Mouse (Mus musculus) MEL (cell line): ENCODE data around the gene Elof1. TPM values are rescaled to one million over a fixed set of nuclear protein-coding genes. Genes with fewer than 3 reads are reported as not detected.
A peak's percentile ranks its signal among the peaks of the same experiment; 100 is the strongest.

Source experiments
- DNase-seq: peaks from one replicate; pipeline ENCODE4 v3.0.0; 2011; ENCODE audit warnings: low read depth, low spot score
- H3K27ac ChIP-seq: 2 replicates; pipeline ENCODE4 v1.5.1; 2012; ENCODE audit warnings: low read depth, mild to moderate bottlenecking, control low read depth, low read length, moderate library complexity; ENCODE audit not compliant: control insufficient read depth
- H3K27me3 ChIP-seq, 2 experiments: fragments of 150-350 bp in 1 of 2; sonication (generic) in 1 of 2; 2 replicates each; pipeline ENCODE4 v1.6.1; 2012; ENCODE audit warnings: low read length in 2 of 2, mild to moderate bottlenecking in 2 of 2, improper control_type of control experiment in 1 of 2, moderate library complexity in 1 of 2; ENCODE audit not compliant: insufficient read depth in 2 of 2, control insufficient read depth in 1 of 2
- H3K36me3 ChIP-seq, 2 experiments: 2 replicates each; pipeline ENCODE4 v1.6.1; 2012 to 2014; ENCODE audit warnings: low read length in 2 of 2, improper control_type of control experiment in 1 of 2, inconsistent platforms in 1 of 2, mild to moderate bottlenecking in 1 of 2; ENCODE audit not compliant: insufficient read depth in 2 of 2, control insufficient read depth in 1 of 2
- H3K4me1 ChIP-seq, 2 experiments: fragments of 150-350 bp in 1 of 2; sonication (generic) in 1 of 2; 2 replicates each; pipeline ENCODE4 v1.6.1; 2012; ENCODE audit warnings: low read length in 2 of 2, improper control_type of control experiment in 1 of 2, mild to moderate bottlenecking in 1 of 2; ENCODE audit not compliant: insufficient read depth in 2 of 2, control insufficient read depth in 1 of 2
- H3K4me3 ChIP-seq, 2 experiments: fragments of 150-350 bp in 1 of 2; sonication (generic) in 1 of 2; 2 replicates each; pipeline ENCODE4 v1.5.1; 2012; ENCODE audit warnings: low read depth in 2 of 2, low read length in 2 of 2, mild to moderate bottlenecking in 2 of 2, moderate library complexity in 2 of 2, control low read depth in 1 of 2, improper control_type of control experiment in 1 of 2; ENCODE audit not compliant: control insufficient read depth in 1 of 2, insufficient read depth in 1 of 2
- H3K79me2 ChIP-seq: 2 replicates; pipeline ENCODE4 v1.6.1; 2012; ENCODE audit warnings: mild to moderate bottlenecking, low read length, moderate library complexity; ENCODE audit not compliant: control insufficient read depth, poor library complexity, insufficient read depth
- H3K9ac ChIP-seq: 2 replicates; pipeline ENCODE4 v1.6.1; 2012; ENCODE audit warnings: low read depth, mild to moderate bottlenecking, control low read depth, low read length, moderate library complexity; ENCODE audit not compliant: control insufficient read depth, poor library complexity, severe bottlenecking
- H3K9me3 ChIP-seq: fragments of 150-350 bp; sonication (generic); replicated peaks from 2 replicates; pipeline ENCODE4 v1.6.1; 2012; ENCODE audit warnings: mild to moderate bottlenecking, low read length, improper control_type of control experiment, moderate library complexity; ENCODE audit not compliant: insufficient read depth
- BHLHE40 ChIP-seq: IDR thresholded peaks from 2 replicates; pipeline ENCODE4 v1.6.1; 2012; ENCODE audit warnings: low read depth, mild to moderate bottlenecking, inconsistent platforms, low read length, improper control_type of control experiment, borderline replicate concordance
- CHD1 ChIP-seq: IDR thresholded peaks from 2 replicates; pipeline ENCODE4 v1.6.1; 2012; ENCODE audit warnings: low read depth, mild to moderate bottlenecking, inconsistent platforms, low read length, improper control_type of control experiment
- CHD2 ChIP-seq: IDR thresholded peaks from 2 replicates; pipeline ENCODE4 v1.6.1; 2011; ENCODE audit warnings: low read length, improper control_type of control experiment
- CTCF ChIP-seq, 3 experiments: IDR thresholded peaks in 2 of 3; conservative IDR thresholded peaks in 1 of 3; 2 replicates each; pipeline ENCODE4 v1.5.1; 2011 to 2012; ENCODE audit warnings: low read length in 3 of 3, low read depth in 2 of 3, mild to moderate bottlenecking in 2 of 3, improper control_type of control experiment in 1 of 3, inconsistent platforms in 1 of 3, mixed read lengths in 1 of 3, moderate library complexity in 1 of 3; ENCODE audit not compliant: control insufficient read depth in 1 of 3, insufficient read depth in 1 of 3, poor library complexity in 1 of 3, severe bottlenecking in 1 of 3
- E2F4 ChIP-seq: IDR thresholded peaks from 2 replicates; pipeline ENCODE4 v1.6.1; 2011; ENCODE audit warnings: low read depth, low read length, improper control_type of control experiment, borderline replicate concordance
- ELF1 ChIP-seq: IDR thresholded peaks from 2 replicates; pipeline ENCODE4 v1.6.1; 2014; ENCODE audit warnings: low read depth, mild to moderate bottlenecking, inconsistent platforms, low read length, improper control_type of control experiment, moderate library complexity
- EP300 ChIP-seq, 2 experiments: IDR thresholded peaks; 2 replicates each; pipeline ENCODE4 v1.6.1; 2011; ENCODE audit warnings: improper control_type of control experiment in 2 of 2, low read length in 2 of 2, low read depth in 1 of 2, mild to moderate bottlenecking in 1 of 2
- ETS1 ChIP-seq: IDR thresholded peaks from 2 replicates; pipeline ENCODE4 v1.6.1; 2012; ENCODE audit warnings: low read depth, mild to moderate bottlenecking, inconsistent platforms, low read length, improper control_type of control experiment, moderate library complexity
- GABPA ChIP-seq: IDR thresholded peaks from 2 replicates; pipeline ENCODE4 v1.6.1; 2012; ENCODE audit warnings: low read depth, mild to moderate bottlenecking, inconsistent platforms, low read length, improper control_type of control experiment, moderate library complexity
- HCFC1 ChIP-seq: IDR thresholded peaks from 2 replicates; pipeline ENCODE4 v1.6.1; 2012; ENCODE audit warnings: low read depth, mild to moderate bottlenecking, inconsistent platforms, low read length, improper control_type of control experiment, moderate library complexity
- JUND ChIP-seq: IDR thresholded peaks from 2 replicates; pipeline ENCODE4 v1.6.1; 2011; ENCODE audit warnings: low read depth, mild to moderate bottlenecking, improper control_type of control experiment, low read length
- KAT2A ChIP-seq: conservative IDR thresholded peaks from 2 replicates; pipeline ENCODE4 v1.6.1; 2012; ENCODE audit warnings: low read depth, low read length, improper control_type of control experiment, inconsistent platforms
- MAFK ChIP-seq: IDR thresholded peaks from 2 replicates; pipeline ENCODE4 v1.6.1; 2011; ENCODE audit warnings: low read depth, mild to moderate bottlenecking, low read length, improper control_type of control experiment, borderline replicate concordance
- MAZ ChIP-seq: IDR thresholded peaks from 2 replicates; pipeline ENCODE4 v1.6.1; 2012; ENCODE audit warnings: low read depth, mild to moderate bottlenecking, inconsistent platforms, low read length, improper control_type of control experiment
- MEF2A ChIP-seq: IDR thresholded peaks from 2 replicates; pipeline ENCODE4 v1.6.1; 2014; ENCODE audit warnings: low read depth, mild to moderate bottlenecking, inconsistent platforms, low read length, improper control_type of control experiment; ENCODE audit not compliant: poor library complexity, insufficient replicate concordance, severe bottlenecking; ENCODE audit errors: extremely low read depth
- MXI1 ChIP-seq: IDR thresholded peaks from 2 replicates; pipeline ENCODE4 v1.6.1; 2011; ENCODE audit warnings: mild to moderate bottlenecking, low read depth, low read length, improper control_type of control experiment
- MYB ChIP-seq: IDR thresholded peaks from 2 replicates; pipeline ENCODE4 v1.6.1; 2011; ENCODE audit warnings: mild to moderate bottlenecking, low read depth, low read length, improper control_type of control experiment
- MYC ChIP-seq: IDR thresholded peaks from 2 replicates; pipeline ENCODE4 v1.6.1; 2011; ENCODE audit warnings: low read depth, mild to moderate bottlenecking, low read length, improper control_type of control experiment, moderate library complexity
- NRF1 ChIP-seq: IDR thresholded peaks from 2 replicates; pipeline ENCODE4 v1.6.1; 2014; ENCODE audit warnings: low read depth, mild to moderate bottlenecking, inconsistent platforms, low read length, improper control_type of control experiment, moderate library complexity; ENCODE audit not compliant: poor library complexity, insufficient read depth, severe bottlenecking
- POLR2A ChIP-seq, 2 experiments: IDR thresholded peaks; 2 replicates each; pipeline ENCODE4 v1.6.1; 2011 to 2012; ENCODE audit warnings: low read length in 2 of 2, mild to moderate bottlenecking in 2 of 2, control low read depth in 1 of 2, improper control_type of control experiment in 1 of 2, low read depth in 1 of 2, moderate library complexity in 1 of 2; ENCODE audit not compliant: control insufficient read depth in 1 of 2, insufficient read depth in 1 of 2, poor library complexity in 1 of 2
- POLR2AphosphoS2 ChIP-seq: IDR thresholded peaks from 2 replicates; pipeline ENCODE4 v1.6.1; 2011; ENCODE audit warnings: low read length, improper control_type of control experiment
- POLR2AphosphoS5 ChIP-seq: IDR thresholded peaks from 2 replicates; pipeline ENCODE4 v1.6.1; 2012; ENCODE audit warnings: low read depth, borderline replicate concordance, mild to moderate bottlenecking, inconsistent platforms, low read length, moderate library complexity, mixed read lengths
- RAD21 ChIP-seq: IDR thresholded peaks from 2 replicates; pipeline ENCODE4 v1.6.1; 2011; ENCODE audit warnings: mild to moderate bottlenecking, low read depth, low read length, improper control_type of control experiment
- RCOR1 ChIP-seq: IDR thresholded peaks from 2 replicates; pipeline ENCODE4 v1.6.1; 2012; ENCODE audit warnings: low read depth, mild to moderate bottlenecking, inconsistent platforms, low read length, improper control_type of control experiment
- SMC3 ChIP-seq: IDR thresholded peaks from 2 replicates; pipeline ENCODE4 v1.6.1; 2011; ENCODE audit warnings: low read depth, low read length, improper control_type of control experiment
- TAL1 ChIP-seq: IDR thresholded peaks from 2 replicates; pipeline ENCODE4 v1.6.1; 2012; ENCODE audit warnings: mild to moderate bottlenecking, inconsistent platforms, low read length, moderate library complexity, mixed read lengths
- TBP ChIP-seq: IDR thresholded peaks from 2 replicates; pipeline ENCODE4 v1.8.0; 2011; ENCODE audit warnings: low read depth, low read length, improper control_type of control experiment
- TCF12 ChIP-seq: IDR thresholded peaks from 2 replicates; pipeline ENCODE4 v1.6.1; 2014; ENCODE audit warnings: low read depth, mild to moderate bottlenecking, inconsistent platforms, low read length, improper control_type of control experiment, moderate library complexity
- USF2 ChIP-seq, 2 experiments: IDR thresholded peaks; 2 replicates each; pipeline ENCODE4 v1.6.1; 2011 to 2012; ENCODE audit warnings: improper control_type of control experiment in 2 of 2, low read length in 2 of 2, borderline replicate concordance in 1 of 2, inconsistent platforms in 1 of 2, low read depth in 1 of 2, mild to moderate bottlenecking in 1 of 2; ENCODE audit not compliant: insufficient read depth in 1 of 2
- ZC3H11A ChIP-seq: IDR thresholded peaks from 2 replicates; pipeline ENCODE4 v1.6.1; 2012; ENCODE audit warnings: low read depth, mild to moderate bottlenecking, inconsistent platforms, low read length, improper control_type of control experiment
- ZMIZ1 ChIP-seq: IDR thresholded peaks from 2 replicates; pipeline ENCODE4 v1.6.1; 2012; ENCODE audit warnings: low read depth, mild to moderate bottlenecking, inconsistent platforms, low read length, improper control_type of control experiment, moderate library complexity
- ZNF384 ChIP-seq: IDR thresholded peaks from 2 replicates; pipeline ENCODE4 v1.6.1; 2012; ENCODE audit warnings: low read depth, mild to moderate bottlenecking, inconsistent platforms, low read length, improper control_type of control experiment
- polyA plus RNA-seq, 2 experiments: library from polyadenylated mRNA; stranded (reverse) in 1 of 2; unstranded in 1 of 2; fragments of >175 nt in 1 of 2; fragments of >200 nt in 1 of 2; gene quantifications; 2 replicates each; pipeline versions ENCODE4 v1.2.1 to v1.2.4; 2012; ENCODE audit warnings: low replicate concordance in 2 of 2, low read depth in 1 of 2; ENCODE audit not compliant: insufficient read length in 2 of 2, insufficient read depth in 1 of 2, missing spikeins in 1 of 2
- total RNA-seq: library from RNA; depleted of rRNA; stranded (reverse); fragments of 300-350 nt; gene quantifications from 2 replicates; pipeline ENCODE4 v1.2.3, GENCODE M21; 2012

The Elof1 gene
- total and polyA plus RNA-seq, 3 experiments: 421 to 505 TPM; not detected in 1

GRCm38 (mm10) chr9:22156497-22157245 is 39.7 kb upstream of the Elof1 start, which contains the start of gene Pigyl (continued):
- TF ChIP-seq KAT2A: peak; percentile 72
- peak; percentile 37 for TF ChIP-seq SMC3
- TF ChIP-seq MAZ: peak; percentile 76; the same call in 1 of the 2 replicates
- 0 out of 4 replicates have a peak, but pooled peaks of 1 of the 2 experiments have one; percentile 6 for TF ChIP-seq EP300 (IDR thresholded peaks at IDR 0.05; ENCODE audit: low read depth in 1 of 2, low read length in 2 of 2)

GRCm38 (mm10) chr9:22155614-22156013 is 38.6 kb upstream of the Elof1 start:
- Histone ChIP-seq H3K4me1 (peaks cover 3 to 11% of the 10 kb centered on the region in 2 experiments; a peak in 2 of 4 replicates), H3K36me3 (peaks cover 0 to 2% of the 10 kb centered on the region in 2 experiments; a peak in 1 of 4 replicates), H3K4me3 (peak overlapping the region; percentile 48 to 56), H3K79me2 (peaks cover 8% of the 10 kb centered on the region), H3K27ac (peak overlapping the region; percentile 22), H3K9ac (peak overlapping the region; percentile 53), H3K9me3 (no peaks in the 10 kb centered on the region), H3K27me3 (no peaks in the 10 kb centered on the region)
- DNase-seq: peak; percentile 100
- no peak for TF ChIP-seq ELF1
- no peak for TF ChIP-seq POLR2AphosphoS2
- peak; percentile 71 for TF ChIP-seq ZNF384
- 0 out of 4 replicates have a peak, but pooled peaks have one; percentile 21 to 31 for TF ChIP-seq POLR2A (IDR thresholded peaks at IDR 0.05; ENCODE audit: control insufficient read depth in 1 of 2, insufficient read depth in 1 of 2, low read depth in 1 of 2, low read length in 2 of 2, poor library complexity in 1 of 2)
- peak; percentile 71 for TF ChIP-seq HCFC1
- TF ChIP-seq ZMIZ1: no peak
- no peak; the same call in none of the 2 replicates for TF ChIP-seq RAD21
- peak; percentile 50 for TF ChIP-seq TCF12
- peak; percentile 85 for TF ChIP-seq MXI1
- TF ChIP-seq MAFK: no peak
- TF ChIP-seq ZC3H11A: peak; percentile 96
- TF ChIP-seq NRF1: no peak
- TF ChIP-seq RCOR1: 0 out of 2 replicates have a peak, but pooled peaks have one; percentile 8
- TF ChIP-seq KAT2A: no peak
- no peak for TF ChIP-seq MYB
- no peak for TF ChIP-seq USF2 (IDR thresholded peaks at IDR 0.05; ENCODE audit: borderline replicate concordance in 1 of 2, insufficient read depth in 1 of 2, low read depth in 1 of 2, low read length in 2 of 2)
- no peak for TF ChIP-seq ETS1
- TF ChIP-seq BHLHE40: no peak; the same call in 1 of the 2 replicates
- TF ChIP-seq CTCF (IDR thresholded peaks at IDR 0.05 in 2 of 3, conservative IDR thresholded peaks at IDR 0.05 in 1 of 3; ENCODE audit: control insufficient read depth in 1 of 3, insufficient read depth in 1 of 3, low read depth in 2 of 3, low read length in 3 of 3, poor library complexity in 1 of 3, severe bottlenecking in 1 of 3): peak; percentile 94 to 100 (median 100)
- no peak; a peak in 1 of 4 replicates for TF ChIP-seq EP300 (IDR thresholded peaks at IDR 0.05; ENCODE audit: low read depth in 1 of 2, low read length in 2 of 2)
- TF ChIP-seq MEF2A: no peak
- TF ChIP-seq JUND: peak; percentile 62; the same call in 1 of the 2 replicates
- no peak for TF ChIP-seq POLR2AphosphoS5
- TF ChIP-seq E2F4: no peak
- TF ChIP-seq TAL1: no peak
- TF ChIP-seq MYC: peak; percentile 14; the same call in 1 of the 2 replicates
- no peak for TF ChIP-seq GABPA
- no peak; the same call in 1 of the 2 replicates for TF ChIP-seq CHD2
- TF ChIP-seq TBP: peak; percentile 90
- no peak for TF ChIP-seq CHD1
